Mouse (Mus musculus) lung, embryonic 16.5 days (tissue): ENCODE measurements around the gene Cct8l1. TPM values are rescaled to one million over a fixed set of nuclear protein-coding genes. Genes with fewer than 3 reads are reported as not detected.

Source experiments
- ATAC-seq: fragments of 200-750 bp; cut with Nextera tagmentation; 2 replicates; pipeline ENCODE4 v1.8.0; 2017; ENCODE audit warnings: low read depth, mild to moderate bottlenecking, moderate library complexity
- H3K27ac ChIP-seq: fragments of 300-500 bp; sonication (generic); 2 replicates; pipeline ENCODE4 v1.5.1; 2014; ENCODE audit warnings: mild to moderate bottlenecking, control low read depth, low read length
- H3K27me3 ChIP-seq: fragments of 300-500 bp; sonication (generic); 2 replicates; pipeline ENCODE4 v1.6.1; 2014; ENCODE audit warnings: low read depth, low read length, mixed read lengths; ENCODE audit not compliant: control insufficient read depth, insufficient read depth
- H3K36me3 ChIP-seq: fragments of 300-500 bp; sonication (generic); 2 replicates; pipeline ENCODE4 v1.6.1; 2014; ENCODE audit warnings: low read length; ENCODE audit not compliant: control insufficient read depth, insufficient read depth
- H3K4me1 ChIP-seq: fragments of 300-500 bp; sonication (generic); replicated peaks from 2 replicates; pipeline ENCODE4 v1.6.1; 2014; ENCODE audit warnings: low read length, mixed read lengths; ENCODE audit not compliant: control insufficient read depth, insufficient read depth
- H3K4me2 ChIP-seq: fragments of 300-500 bp; sonication (generic); 2 replicates; pipeline ENCODE4 v1.6.1; 2014; ENCODE audit warnings: low read depth, low read length, control low read depth
- H3K4me3 ChIP-seq: fragments of 300-500 bp; sonication (generic); 2 replicates; pipeline ENCODE4 v1.5.1; 2014; ENCODE audit warnings: mild to moderate bottlenecking, low read length, control low read depth
- H3K9ac ChIP-seq: fragments of 300-500 bp; sonication (generic); 2 replicates; pipeline ENCODE4 v1.6.1; 2014; ENCODE audit warnings: low read length, control low read depth
- H3K9me3 ChIP-seq: fragments of 300-500 bp; sonication (generic); 2 replicates; pipeline ENCODE4 v1.6.1; 2016; ENCODE audit warnings: low read length; ENCODE audit not compliant: control insufficient read depth
- WGBS: fragments of 180-500 bp; shearing (Covaris S2); extraction: QIAGEN DNeasy Blood & Tissue Kit; methylation state at CpG from one replicate; pipeline ENCODE4 v1.1.7; 2014; 5-methylcytosine and 5-hydroxymethylcytosine counted together
- polyA plus RNA-seq: library from polyadenylated mRNA; unstranded; fragments of >200 nt; fragmentation: Nextera tagmentation; extraction: Ambion mirVana; gene quantifications from 2 replicates; pipeline ENCODE4 v1.2.1, GENCODE M21; 2015

Gene Cct8l1
- polyA plus RNA-seq, 1 experiment from 2014 or later, result not detected

DNA sequence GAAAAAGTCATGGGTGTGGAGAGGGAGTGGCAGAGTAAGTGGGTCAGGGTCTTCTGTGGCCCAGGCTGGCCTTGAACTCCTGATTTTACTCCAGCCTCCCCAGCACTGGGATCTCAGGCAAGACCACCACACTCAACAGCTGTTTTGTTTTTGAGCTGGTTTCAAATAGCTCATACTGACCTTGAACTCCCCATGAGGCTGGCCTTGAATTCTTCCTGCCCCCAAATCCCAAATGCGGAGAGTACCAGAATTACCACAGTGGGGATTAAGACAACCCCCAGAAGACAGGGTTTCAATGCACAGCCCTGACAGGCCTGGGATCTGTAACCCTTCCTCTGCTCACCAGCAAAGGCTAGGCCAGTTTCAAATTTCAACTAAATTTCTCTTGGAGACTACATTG is 12.1 kb downstream of the Cct8l1 start:
- H3K4me1 ChIP-seq, result no peaks in the 10 kb centered on the region
- no peak overlapping the region for H3K4me3 ChIP-seq

DNA sequence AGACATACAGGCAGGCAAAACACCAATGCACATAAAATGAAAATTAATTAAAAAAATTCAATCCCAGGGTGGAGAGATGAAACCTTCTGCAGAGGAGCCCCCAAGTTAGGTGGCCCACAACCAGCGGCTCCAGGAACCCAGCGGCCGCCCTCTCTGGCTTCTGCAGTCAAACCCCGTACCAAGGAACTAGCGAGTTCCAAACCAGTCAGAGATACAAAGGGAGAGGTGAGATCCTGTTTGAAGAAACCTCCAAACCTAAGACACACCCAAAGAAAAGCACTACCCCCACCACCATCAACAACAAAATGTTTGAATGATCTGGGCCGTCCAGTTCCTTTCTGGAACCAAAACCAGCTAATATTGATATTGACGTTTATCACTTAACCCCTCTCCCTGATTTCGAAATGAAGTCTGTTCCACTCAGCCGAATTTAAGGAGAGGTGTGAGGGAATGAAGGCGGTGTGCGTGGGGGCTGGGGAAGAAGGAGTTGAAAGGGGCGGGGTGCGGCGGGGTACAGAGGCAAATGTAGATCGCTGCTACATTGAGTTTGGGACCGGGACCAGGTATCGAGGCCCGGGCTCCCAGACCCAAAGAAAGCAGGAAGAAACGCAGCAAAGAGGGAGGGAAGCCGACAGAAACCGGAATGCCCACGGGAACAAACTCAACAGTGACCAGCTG is 13.1 kb downstream of the Cct8l1 start:
- Histone ChIP-seq H3K9ac (peak overlapping the region; percentile 73), H3K4me3 (peak overlapping the region; percentile 85), H3K27me3 (no peaks in the 10 kb centered on the region), H3K36me3 (no peaks in the 10 kb centered on the region), H3K27ac (peak overlapping the region; percentile 85), H3K4me2 (peak overlapping the region; percentile 58), H3K9me3 (no peaks in the 10 kb centered on the region), H3K4me1 (no peaks in the 10 kb centered on the region)
- WGBS, result 5% methylated on average over 22 of the region's 22 CpGs
- ATAC-seq, result peak; percentile 40; the same call in 1 of the 2 replicates

More for the DNA sequence above, 12.1 kb downstream of the Cct8l1 start:
- H3K27ac ChIP-seq, result no peak overlapping the region
- no peak overlapping the region for H3K4me2 ChIP-seq
- H3K36me3 ChIP-seq, result no peaks in the 10 kb centered on the region
- H3K9ac ChIP-seq, result no peak overlapping the region
- 78% methylated on average over 1 of the region's 1 CpGs for WGBS
- H3K27me3 ChIP-seq, result no peaks in the 10 kb centered on the region
- no peak for ATAC-seq
- H3K9me3 ChIP-seq, result no peaks in the 10 kb centered on the region

DNA sequence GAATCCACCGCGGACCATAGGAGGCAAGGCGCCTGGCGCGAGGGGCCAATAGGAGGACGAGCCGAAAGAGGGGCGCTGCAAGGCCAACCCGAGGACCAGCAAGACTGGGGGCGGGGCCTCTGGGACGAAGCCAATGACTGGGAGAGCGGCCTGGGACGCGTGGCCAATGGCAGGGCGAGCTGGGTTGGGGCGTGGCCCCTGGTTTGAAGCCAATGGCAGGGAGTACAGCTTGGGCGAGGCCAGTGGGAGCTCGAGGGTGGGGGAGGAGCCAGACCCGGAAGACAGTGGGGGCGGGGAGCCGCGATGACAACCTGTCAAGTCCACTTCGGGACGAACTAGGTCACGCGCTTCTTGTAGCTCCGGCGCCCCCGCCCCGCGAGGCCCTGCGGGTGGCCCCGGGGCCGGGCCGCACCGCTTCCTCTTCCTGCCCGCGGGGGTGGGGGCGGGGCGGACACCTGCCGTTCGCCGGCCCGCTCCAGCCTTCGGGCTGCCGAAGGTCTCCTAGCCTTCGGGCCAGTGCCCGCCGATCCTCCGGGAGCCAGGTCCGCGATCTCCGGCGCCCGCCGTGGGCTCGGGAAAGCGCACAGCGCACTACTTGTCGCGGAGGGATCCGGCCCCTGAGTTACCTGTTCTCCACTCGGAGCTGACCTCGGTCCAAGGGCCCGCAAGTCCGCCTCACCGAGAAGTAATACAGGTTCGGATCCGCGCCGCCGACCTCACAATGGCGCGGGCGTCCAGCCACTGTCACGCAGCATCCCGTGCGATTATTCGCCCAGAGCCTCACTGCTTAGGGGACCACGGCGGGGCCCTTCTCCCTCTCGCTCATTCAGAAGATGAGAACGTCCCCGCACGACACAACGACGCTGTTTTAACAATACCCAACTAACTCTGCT is 13.9 kb downstream of the Cct8l1 start:
- no peaks in the 10 kb centered on the region for H3K36me3 ChIP-seq
- peak overlapping the region; percentile 58 for H3K4me2 ChIP-seq
- under 1% methylated on average over 82 of the region's 87 CpGs for WGBS
- peak; percentile 99 for ATAC-seq
- no peaks in the 10 kb centered on the region for H3K4me1 ChIP-seq
- H3K27me3 ChIP-seq, result no peaks in the 10 kb centered on the region
- peak overlapping the region; percentile 85 for H3K4me3 ChIP-seq
- peak overlapping the region; percentile 86 for H3K9ac ChIP-seq
- no peaks in the 10 kb centered on the region for H3K9me3 ChIP-seq
- peak overlapping the region; percentile 97 for H3K27ac ChIP-seq

DNA sequence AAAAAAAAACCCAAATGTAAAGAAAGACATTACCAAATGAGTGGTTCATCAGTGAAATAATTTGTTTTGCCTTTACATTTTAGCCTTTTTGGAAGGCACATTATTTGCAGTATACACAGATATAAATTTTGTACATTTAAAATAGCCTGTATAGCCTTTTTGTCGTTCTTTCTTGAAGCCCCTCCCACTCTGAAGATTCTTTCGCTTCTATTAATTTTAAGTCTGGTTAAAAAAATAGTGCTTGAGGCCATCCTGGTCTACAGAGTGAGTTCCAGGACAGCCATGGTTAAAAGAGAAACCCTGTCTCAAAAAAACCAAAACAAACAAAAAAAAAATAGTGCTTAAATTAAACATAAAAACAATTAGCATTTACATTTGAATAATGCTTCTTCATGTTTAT is 14.8 kb downstream of the Cct8l1 start:
- ATAC-seq, result no peak
- 13% methylated on average over 2 of the region's 2 CpGs for WGBS
- no peak overlapping the region for H3K27ac ChIP-seq

DNA sequence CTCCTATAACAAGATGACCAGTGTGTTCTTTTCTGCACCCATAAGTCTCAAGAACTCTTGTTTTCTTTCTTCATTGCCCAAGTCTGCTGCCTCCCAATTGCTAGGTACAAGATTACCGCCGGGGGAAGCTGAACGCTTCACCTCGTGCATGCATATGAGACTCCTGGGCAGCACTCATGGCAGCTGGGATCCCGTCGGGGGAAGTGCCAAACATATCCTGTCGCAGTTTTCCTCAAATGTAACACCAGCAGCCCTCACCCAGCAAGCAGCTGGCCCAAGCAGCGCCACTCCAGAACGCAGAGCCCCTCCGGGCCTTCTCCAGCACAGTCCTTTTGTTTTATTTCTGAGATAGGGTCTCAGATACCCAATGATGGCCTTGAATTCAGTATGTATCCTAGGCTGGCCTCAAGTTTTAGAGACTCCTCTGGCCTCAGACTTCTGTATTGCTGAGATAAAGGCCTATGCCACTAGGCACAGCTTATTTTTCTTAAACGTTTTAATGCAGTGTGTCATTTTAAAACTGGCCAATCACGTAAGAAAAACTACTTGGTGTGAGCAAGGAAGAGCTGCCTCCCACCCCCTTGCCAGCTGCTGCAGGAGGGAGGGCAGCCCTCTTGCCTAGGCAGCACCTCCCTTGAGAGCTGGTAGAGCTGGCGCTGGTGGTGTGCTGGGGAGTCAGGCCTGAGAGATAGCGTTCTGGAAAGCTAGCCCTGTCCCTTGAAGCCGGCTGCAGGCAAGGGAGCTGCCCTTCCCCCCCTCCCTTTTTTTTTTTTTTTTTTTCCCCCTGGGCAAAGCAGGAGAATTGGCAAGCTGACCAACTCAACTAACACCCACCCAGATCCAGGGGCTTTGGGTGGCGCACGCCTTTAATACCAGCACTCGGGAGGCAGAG is 16.6 kb downstream of the Cct8l1 start:
- 55% methylated on average over 18 of the region's 18 CpGs for WGBS
- H3K9me3 ChIP-seq, result no peaks in the 10 kb centered on the region
- no peaks in the 10 kb centered on the region for H3K27me3 ChIP-seq
- no peaks in the 10 kb centered on the region for H3K4me1 ChIP-seq
- no peak overlapping the region for H3K4me3 ChIP-seq
- no peak overlapping the region for H3K27ac ChIP-seq
- no peak for ATAC-seq
- no peaks in the 10 kb centered on the region for H3K36me3 ChIP-seq
- no peak overlapping the region for H3K4me2 ChIP-seq
- no peak overlapping the region for H3K9ac ChIP-seq

More for the DNA sequence above, 14.8 kb downstream of the Cct8l1 start:
- H3K9me3 ChIP-seq, result no peaks in the 10 kb centered on the region
- no peak overlapping the region for H3K9ac ChIP-seq
- H3K4me2 ChIP-seq, result peak overlapping the region; percentile 58
- no peaks in the 10 kb centered on the region for H3K36me3 ChIP-seq
- no peaks in the 10 kb centered on the region for H3K4me1 ChIP-seq
- peak overlapping the region; percentile 85 for H3K4me3 ChIP-seq
- H3K27me3 ChIP-seq, result no peaks in the 10 kb centered on the region

DNA sequence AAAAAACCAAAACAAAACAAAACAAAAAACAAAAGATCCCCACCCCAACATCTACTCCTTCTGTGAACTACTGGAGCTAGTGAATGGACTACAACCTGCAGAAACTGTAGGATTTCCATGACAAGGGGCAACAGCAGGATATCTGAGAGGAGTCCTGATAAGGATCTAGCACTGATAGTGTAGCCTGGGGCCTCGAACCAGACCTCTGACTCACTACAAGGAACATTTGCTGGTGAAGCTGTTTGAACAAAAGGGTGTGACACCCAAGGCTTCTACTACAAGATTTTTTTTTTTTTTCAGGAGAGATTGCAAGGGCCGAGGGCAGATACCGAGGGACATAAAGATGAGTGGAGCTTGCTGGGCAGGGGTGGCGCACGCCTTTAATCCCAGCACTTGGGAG is 17.4 kb downstream of the Cct8l1 start:
- Histone ChIP-seq H3K27me3 (no peaks in the 10 kb centered on the region), H3K4me2 (no peak overlapping the region), H3K27ac (no peak overlapping the region), H3K9me3 (no peaks in the 10 kb centered on the region), H3K4me1 (no peaks in the 10 kb centered on the region), H3K9ac (no peak overlapping the region), H3K4me3 (no peak overlapping the region), H3K36me3 (no peaks in the 10 kb centered on the region)
- ATAC-seq, result no peak
- WGBS, result 62% methylated on average over 5 of the region's 5 CpGs

DNA sequence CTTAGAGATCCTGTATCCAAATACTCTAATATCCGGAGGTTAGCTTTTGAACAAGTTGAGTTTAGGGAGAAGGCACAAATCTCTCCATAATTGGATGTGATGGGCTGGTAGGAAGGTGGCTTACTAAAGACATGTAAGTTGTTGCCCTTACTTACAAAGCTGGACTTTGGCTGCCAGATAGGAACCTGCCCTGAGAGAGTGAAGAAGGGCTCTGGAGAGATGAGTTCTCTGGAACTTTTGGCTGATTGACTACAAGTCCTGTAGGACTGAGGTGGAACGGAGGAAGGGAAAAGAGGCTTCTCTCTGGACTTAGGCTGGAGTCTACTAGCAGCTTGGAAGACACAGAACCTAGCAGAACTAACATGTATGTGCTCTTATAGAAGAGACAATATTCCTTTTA is 19.7 kb downstream of the Cct8l1 start:
- ATAC-seq, result no peak
- Histone ChIP-seq H3K36me3 (no peaks in the 10 kb centered on the region), H3K4me1 (no peaks in the 10 kb centered on the region), H3K9me3 (no peaks in the 10 kb centered on the region), H3K4me3 (no peak overlapping the region), H3K4me2 (no peak overlapping the region), H3K27ac (no peak overlapping the region), H3K9ac (no peak overlapping the region), H3K27me3 (no peaks in the 10 kb centered on the region)
- 84% methylated on average over 2 of the region's 2 CpGs for WGBS

DNA sequence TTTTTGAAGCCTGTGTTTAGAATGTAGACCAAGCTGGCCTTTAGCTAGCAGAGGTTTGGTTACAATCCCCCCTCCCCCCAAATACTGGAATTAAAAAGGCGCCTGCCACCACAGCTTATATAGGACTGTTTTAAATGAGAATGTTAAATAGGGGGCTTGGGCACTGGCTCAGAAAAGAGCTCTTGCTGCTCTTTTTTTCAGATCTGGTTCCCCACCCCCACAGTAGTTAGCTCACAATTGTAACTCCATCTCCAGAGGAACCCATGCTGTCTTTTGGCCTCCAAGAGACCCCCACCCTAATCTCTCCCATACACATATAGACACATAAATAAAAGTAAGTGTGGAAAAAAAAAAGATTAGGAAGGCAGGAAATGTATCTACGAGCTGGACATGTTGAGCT is 20.6 kb downstream of the Cct8l1 start:
- Histone ChIP-seq H3K27ac (no peak overlapping the region), H3K4me3 (no peak overlapping the region), H3K4me1 (no peaks in the 10 kb centered on the region), H3K9me3 (no peaks in the 10 kb centered on the region), H3K27me3 (no peaks in the 10 kb centered on the region), H3K4me2 (no peak overlapping the region), H3K36me3 (no peaks in the 10 kb centered on the region), H3K9ac (no peak overlapping the region)
- ATAC-seq, result no peak
- WGBS, result 39% methylated on average over 2 of the region's 2 CpGs
